Mouse (Mus musculus): ENCODE data around the gene Eif1b. TPM values are rescaled to one million over a fixed set of nuclear protein-coding genes. Genes with fewer than 3 reads are reported as not detected.

The Eif1b gene
- 100 to 1,000 TPM; 149 to 162 TPM for total RNA-seq (2021)

GRCm38 (mm10) chr9:120492010-120492399 lies at the start of gene Eif1b:
Eif1b (plus strand) TSS chr9:120492232.
- intact Hi-C loops (cut with DNase I), result loop anchor here (5.0 kb wide), 1 partner anchor 365 kb away; the partner anchor contains the start of gene Rpsa

GRCm38 (mm10) chr9:120444642-120445041 lies 47.4 kb upstream of the Eif1b start:
- no peak for DNase-seq (ENCODE audit: low spot score in 2 of 2)
- intact Hi-C loops (cut with DNase I), result no loop called here

More at GRCm38 (mm10) chr9:120492010-120492399, at the start of gene Eif1b:
- no peak for DNase-seq (ENCODE audit: low spot score in 2 of 2)

GRCm38 (mm10) chr9:120449696-120450329 lies 42.2 kb upstream of the Eif1b start:
- no peak for DNase-seq (ENCODE audit: low spot score in 2 of 2)
- intact Hi-C loops (cut with DNase I), result no loop called here

GRCm38 (mm10) chr9:120455768-120456655 lies 36.0 kb upstream of the Eif1b start:
- intact Hi-C loops (cut with DNase I), result no loop called here
- DNase-seq (ENCODE audit: low spot score in 2 of 2), result no peak

- intact Hi-C loops (cut with DNase I), result no loop called here
- no peak for DNase-seq (ENCODE audit: low spot score in 2 of 2)
Measured at GRCm38 (mm10) chr9:120470431-120470830, 21.6 kb upstream of the Eif1b start.

GRCm38 (mm10) chr9:120481644-120482043 lies 10.4 kb upstream of the Eif1b start:
- intact Hi-C loops (cut with DNase I), result no loop called here
- no peak for DNase-seq (ENCODE audit: low spot score in 2 of 2)

- no peak for DNase-seq (ENCODE audit: low spot score in 2 of 2)
- intact Hi-C loops (cut with DNase I), result no loop called here
Measured at GRCm38 (mm10) chr9:120482382-120482781, 9.7 kb upstream of the Eif1b start.

- intact Hi-C loops (cut with DNase I), result no loop called here
- DNase-seq (ENCODE audit: low spot score in 2 of 2), result no peak
Measured at GRCm38 (mm10) chr9:120483101-120483500, 8.9 kb upstream of the Eif1b start.

- no peak for DNase-seq (ENCODE audit: low spot score in 2 of 2)
- intact Hi-C loops (cut with DNase I), result no loop called here
Measured at GRCm38 (mm10) chr9:120487076-120487475, 5.0 kb upstream of the Eif1b start.

GRCm38 (mm10) chr9:120491509-120491908 lies 523 bp upstream of the Eif1b start:
- intact Hi-C loops (cut with DNase I), result loop anchor here (5.0 kb wide), 1 partner anchor 364 kb away; the partner anchor contains the start of gene Rpsa

GRCm38 (mm10) chr9:120492400-120493351 lies 644 bp downstream of the Eif1b start:
- intact Hi-C loops (cut with DNase I), result loop anchor here (5.0 kb wide), 1 partner anchor 365 kb away; the partner anchor contains the start of gene Rpsa
- peak; percentile 83 to 91 for DNase-seq (ENCODE audit: low spot score in 2 of 2)

More at GRCm38 (mm10) chr9:120491509-120491908, 523 bp upstream of the Eif1b start:
- DNase-seq (ENCODE audit: low spot score in 2 of 2), result no peak

GRCm38 (mm10) chr9:120493781-120494180 lies 1.7 kb downstream of the Eif1b start:
- no peak for DNase-seq (ENCODE audit: low spot score in 2 of 2)
- intact Hi-C loops (cut with DNase I), result loop anchor here (5.0 kb wide), 1 partner anchor 366 kb away; the partner anchor contains the start of gene Rpsa

GRCm38 (mm10) chr9:120496691-120497090 lies 4.7 kb downstream of the Eif1b start:
- intact Hi-C loops (cut with DNase I), result loop anchor here (1.0 to 5.0 kb wide), 3 partner anchors 62 to 354 kb away; partner anchors contain the start of gene Rpl14
- DNase-seq (ENCODE audit: low spot score in 2 of 2), result peak; percentile 57 to 69

GRCm38 (mm10) chr9:120497983-120498382 lies 6.0 kb downstream of the Eif1b start:
- intact Hi-C loops (cut with DNase I), result loop anchor here (2.0 to 5.0 kb wide), 2 partner anchors 73 to 356 kb away; partner anchors contain the start of gene Rpl14
- no peak for DNase-seq (ENCODE audit: low spot score in 2 of 2)

GRCm38 (mm10) chr9:120501191-120501902 lies 9.3 kb downstream of the Eif1b start:
- intact Hi-C loops (cut with DNase I), result no loop called here
- no peak for DNase-seq (ENCODE audit: low spot score in 2 of 2)

GRCm38 (mm10) chr9:120502013-120502412 lies 10.0 kb downstream of the Eif1b start:
- DNase-seq (ENCODE audit: low spot score in 2 of 2), result peak; percentile 58 to 69
- intact Hi-C loops (cut with DNase I), result loop anchor here (2.0 kb wide), 1 partner anchor 85 kb away; no protein-coding TSS in a partner anchor

- intact Hi-C loops (cut with DNase I), result no loop called here
- DNase-seq (ENCODE audit: low spot score in 2 of 2), result no peak
Measured at GRCm38 (mm10) chr9:120504423-120504822, 12.4 kb downstream of the Eif1b start.

- no peak for DNase-seq (ENCODE audit: low spot score in 2 of 2)
- intact Hi-C loops (cut with DNase I), result no loop called here
Measured at GRCm38 (mm10) chr9:120511781-120512180, 19.7 kb downstream of the Eif1b start.
